Mouse (Mus musculus): Measurements from ENCODE around the gene Clec4g. TPM values are rescaled to one million over a fixed set of nuclear protein-coding genes. Genes with fewer than 3 reads are reported as not detected.

Clec4g gene
- polyA plus RNA-seq, 1 experiment from 2014 or later, result not detected

DNA sequence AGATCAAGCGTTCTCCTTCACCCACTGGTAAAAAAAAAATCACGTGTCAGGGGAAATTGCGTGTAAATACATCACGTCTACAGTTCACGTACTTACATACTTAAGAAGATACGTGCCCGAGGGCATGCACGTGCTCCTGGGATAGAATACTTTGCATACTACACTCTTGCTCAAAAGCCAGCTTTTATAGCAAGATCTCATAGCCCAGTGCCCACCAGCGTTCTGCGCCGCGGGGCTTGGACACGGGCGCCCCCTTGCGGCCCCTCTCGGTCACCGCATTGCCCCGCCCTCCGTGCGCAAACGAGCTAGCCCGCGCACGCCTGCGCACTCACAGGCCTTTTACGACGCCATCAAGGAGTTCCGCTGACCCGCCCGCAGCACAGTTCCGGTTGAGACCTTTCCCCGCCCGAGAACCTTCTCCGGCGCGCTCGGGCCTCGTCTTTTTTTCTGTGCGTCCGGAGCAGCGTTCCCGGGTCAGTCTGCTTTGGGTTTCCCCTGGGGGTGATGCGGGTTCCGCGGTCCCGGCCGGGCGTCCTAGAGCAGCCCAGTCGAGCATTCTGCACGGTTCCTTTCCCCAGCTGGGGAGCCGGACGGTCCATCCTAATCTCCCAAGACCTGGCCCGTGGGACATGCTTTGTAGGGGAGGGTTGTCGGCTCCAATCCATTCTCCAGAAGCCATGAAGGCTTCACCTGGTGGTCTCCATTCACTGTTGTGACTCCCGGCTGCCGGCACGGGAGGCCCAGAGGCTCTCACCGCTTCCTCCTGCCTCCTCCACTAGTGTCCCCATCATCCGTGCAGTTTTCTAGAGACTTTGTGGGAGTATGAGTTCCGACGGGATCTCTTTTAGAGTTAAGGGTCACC lies 44.1 kb downstream of the Clec4g start, which contains the start of gene Trappc5:
Trappc5 (plus strand) TSS at position 169 of the 862 bp plus-strand sequence.
- Histone ChIP-seq H3K27me3 (ENCODE audit: control insufficient read depth, insufficient read depth, low read length) (no peaks in the 10 kb centered on the region), H3K9ac (ENCODE audit: low read length) (peak within 1 kb of the TSS; percentile 89), H3K4me1 (ENCODE audit: control insufficient read depth, insufficient read depth, low read length) (peaks cover 4% of the 10 kb centered on the region; the same call in 1 of the 2 replicates), H3K9me3 (ENCODE audit: control insufficient read depth, low read length) (no peaks in the 10 kb centered on the region), H3K36me3 (ENCODE audit: control insufficient read depth, insufficient read depth, low read length) (peaks cover 11% of the 10 kb centered on the region), H3K4me2 (ENCODE audit: low read depth) (peak within 1 kb of the TSS; percentile 81), H3K4me3 (ENCODE audit: low read depth, low read length) (peak within 1 kb of the TSS; percentile 82), H3K27ac (ENCODE audit: low read depth, low read length) (peak within 1 kb of the TSS; percentile 57)
- peak; percentile 97 for DNase-seq (ENCODE audit: low spot score)
- peak; percentile 83 for ATAC-seq (ENCODE audit: insufficient read depth, low FRiP score, low TSS enrichment)
- 2% methylated on average over 61 of the region's 61 CpGs for WGBS

DNA sequence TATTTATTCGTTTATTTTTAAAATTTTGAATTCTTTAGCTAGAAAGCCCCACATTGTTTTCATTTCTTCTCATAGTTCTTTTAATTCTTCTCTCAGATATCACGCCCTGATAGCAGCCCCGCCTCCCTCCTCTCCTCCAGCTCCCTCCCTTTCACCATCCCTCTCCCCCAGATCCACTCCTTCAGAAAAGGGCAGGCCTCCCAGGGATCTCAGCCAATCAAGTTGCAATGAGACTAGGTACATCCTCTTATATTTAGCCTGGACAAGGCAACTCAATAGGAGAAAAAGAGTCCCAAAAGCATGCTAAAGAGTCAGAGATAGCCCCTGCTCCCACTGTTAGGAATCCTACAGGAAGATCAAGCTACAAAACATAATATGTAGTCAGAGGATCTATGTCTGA lies 45.8 kb downstream of the Clec4g start:
- 66% methylated on average over 3 of the region's 3 CpGs for WGBS
- Histone ChIP-seq H3K4me1 (ENCODE audit: control insufficient read depth, insufficient read depth, low read length) (peaks cover 4% of the 10 kb centered on the region; the same call in 1 of the 2 replicates), H3K9ac (ENCODE audit: low read length) (no peak overlapping the region), H3K36me3 (ENCODE audit: control insufficient read depth, insufficient read depth, low read length) (peaks cover 9% of the 10 kb centered on the region), H3K27me3 (ENCODE audit: control insufficient read depth, insufficient read depth, low read length) (no peaks in the 10 kb centered on the region), H3K4me2 (ENCODE audit: low read depth) (no peak overlapping the region), H3K9me3 (ENCODE audit: control insufficient read depth, low read length) (no peaks in the 10 kb centered on the region), H3K27ac (ENCODE audit: low read depth, low read length) (no peak overlapping the region), H3K4me3 (ENCODE audit: low read depth, low read length) (no peak overlapping the region)
- ATAC-seq (ENCODE audit: insufficient read depth, low FRiP score, low TSS enrichment) (no peak), DNase-seq (ENCODE audit: low spot score) (no peak)

GRCm38 (mm10) chr8:3671980-3672491 lies 48.4 kb downstream of the Clec4g start, which contains the start of gene Fcor:
TSS of gene Fcor (minus strand) at chr8:3672362.
- peak within 1 kb of the TSS; percentile 9; the same call in 1 of the 2 replicates for H3K27ac ChIP-seq (ENCODE audit: low read depth, low read length)
- H3K9me3 ChIP-seq (ENCODE audit: control insufficient read depth, low read length), result no peaks in the 10 kb centered on the region
- peak; percentile 88 for DNase-seq (ENCODE audit: low spot score)
- no peaks in the 10 kb centered on the region for H3K27me3 ChIP-seq (ENCODE audit: control insufficient read depth, insufficient read depth, low read length)
- H3K4me1 ChIP-seq (ENCODE audit: control insufficient read depth, insufficient read depth, low read length), result no peaks in the 10 kb centered on the region
- peak within 1 kb of the TSS; percentile 52 for H3K4me2 ChIP-seq (ENCODE audit: low read depth)
- H3K9ac ChIP-seq (ENCODE audit: low read length), result peak within 1 kb of the TSS; percentile 32
- no peaks in the 10 kb centered on the region for H3K36me3 ChIP-seq (ENCODE audit: control insufficient read depth, insufficient read depth, low read length)
- ATAC-seq (ENCODE audit: insufficient read depth, low FRiP score, low TSS enrichment), result peak; percentile 78
- H3K4me3 ChIP-seq (ENCODE audit: low read depth, low read length), result peak within 1 kb of the TSS; percentile 37
- under 1% methylated on average over 23 of the region's 23 CpGs for WGBS

DNA sequence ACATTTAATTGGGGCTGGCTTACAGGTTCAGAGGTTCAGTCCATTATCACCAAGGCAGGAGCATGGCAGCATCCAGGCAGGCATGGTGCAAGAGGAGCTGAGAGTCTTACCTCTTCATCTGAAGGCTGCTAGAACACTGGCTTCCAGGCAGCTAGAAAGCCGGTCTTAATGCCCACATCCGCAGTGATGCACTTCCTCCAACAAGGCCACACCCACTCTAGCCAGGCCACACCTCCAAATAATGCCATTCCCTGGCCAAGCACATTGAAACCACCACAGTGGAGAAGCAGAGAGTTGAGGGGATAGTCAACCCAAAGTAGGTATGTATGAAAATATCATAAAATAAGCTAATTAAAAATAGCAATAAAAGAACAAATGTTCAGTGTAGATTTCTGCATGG lies 50.1 kb downstream of the Clec4g start:
- Histone ChIP-seq H3K9ac (ENCODE audit: low read length) (no peak overlapping the region), H3K4me2 (ENCODE audit: low read depth) (no peak overlapping the region), H3K27ac (ENCODE audit: low read depth, low read length) (no peak overlapping the region), H3K27me3 (ENCODE audit: control insufficient read depth, insufficient read depth, low read length) (no peaks in the 10 kb centered on the region), H3K36me3 (ENCODE audit: control insufficient read depth, insufficient read depth, low read length) (no peaks in the 10 kb centered on the region), H3K4me3 (ENCODE audit: low read depth, low read length) (no peak overlapping the region), H3K4me1 (ENCODE audit: control insufficient read depth, insufficient read depth, low read length) (no peaks in the 10 kb centered on the region), H3K9me3 (ENCODE audit: control insufficient read depth, low read length) (no peaks in the 10 kb centered on the region)
- no peak for DNase-seq (ENCODE audit: low spot score)
- ATAC-seq (ENCODE audit: insufficient read depth, low FRiP score, low TSS enrichment), result no peak
- 71% methylated on average over 2 of the region's 2 CpGs for WGBS

GRCm38 (mm10) chr8:3665507-3665906 lies 54.9 kb downstream of the Clec4g start, which contains the start of gene Mcemp1:
TSS of gene Mcemp1 (plus strand) at chr8:3665754.
- WGBS, result 68% methylated on average over 6 of the region's 6 CpGs
- no peak for ATAC-seq (ENCODE audit: insufficient read depth, low FRiP score, low TSS enrichment)
- Histone ChIP-seq H3K27ac (ENCODE audit: low read depth, low read length) (no peak within 1 kb of the TSS), H3K27me3 (ENCODE audit: control insufficient read depth, insufficient read depth, low read length) (no peaks in the 10 kb centered on the region), H3K4me2 (ENCODE audit: low read depth) (no peak within 1 kb of the TSS), H3K4me1 (ENCODE audit: control insufficient read depth, insufficient read depth, low read length) (no peaks in the 10 kb centered on the region), H3K9me3 (ENCODE audit: control insufficient read depth, low read length) (no peaks in the 10 kb centered on the region), H3K9ac (ENCODE audit: low read length) (no peak within 1 kb of the TSS), H3K4me3 (ENCODE audit: low read depth, low read length) (no peak within 1 kb of the TSS), H3K36me3 (ENCODE audit: control insufficient read depth, insufficient read depth, low read length) (no peaks in the 10 kb centered on the region)
- DNase-seq (ENCODE audit: low spot score), result no peak

GRCm38 (mm10) chr8:3664405-3664804 lies 56.0 kb downstream of the Clec4g start:
- Histone ChIP-seq H3K4me3 (ENCODE audit: low read depth, low read length) (no peak overlapping the region), H3K9ac (ENCODE audit: low read length) (no peak overlapping the region), H3K27ac (ENCODE audit: low read depth, low read length) (no peak overlapping the region), H3K36me3 (ENCODE audit: control insufficient read depth, insufficient read depth, low read length) (no peaks in the 10 kb centered on the region), H3K4me1 (ENCODE audit: control insufficient read depth, insufficient read depth, low read length) (no peaks in the 10 kb centered on the region), H3K4me2 (ENCODE audit: low read depth) (no peak overlapping the region), H3K9me3 (ENCODE audit: control insufficient read depth, low read length) (no peaks in the 10 kb centered on the region), H3K27me3 (ENCODE audit: control insufficient read depth, insufficient read depth, low read length) (no peaks in the 10 kb centered on the region)
- ATAC-seq (ENCODE audit: insufficient read depth, low FRiP score, low TSS enrichment) (no peak), DNase-seq (ENCODE audit: low spot score) (no peak)
- 74% methylated on average over 5 of the region's 5 CpGs for WGBS

- ATAC-seq (ENCODE audit: insufficient read depth, low FRiP score, low TSS enrichment) (no peak), DNase-seq (ENCODE audit: low spot score) (no peak)
- Histone ChIP-seq H3K36me3 (ENCODE audit: control insufficient read depth, insufficient read depth, low read length) (no peaks in the 10 kb centered on the region), H3K4me2 (ENCODE audit: low read depth) (no peak overlapping the region), H3K27me3 (ENCODE audit: control insufficient read depth, insufficient read depth, low read length) (no peaks in the 10 kb centered on the region), H3K27ac (ENCODE audit: low read depth, low read length) (no peak overlapping the region), H3K9me3 (ENCODE audit: control insufficient read depth, low read length) (no peaks in the 10 kb centered on the region), H3K4me1 (ENCODE audit: control insufficient read depth, insufficient read depth, low read length) (no peaks in the 10 kb centered on the region), H3K9ac (ENCODE audit: low read length) (no peak overlapping the region), H3K4me3 (ENCODE audit: low read depth, low read length) (no peak overlapping the region)
- 86% methylated on average over 8 of the region's 8 CpGs for WGBS
These were observed 59.6 kb downstream of the Clec4g start for GRCm38 (mm10) chr8:3660889-3661288.

Measured in neural tube, embryonic 11.5 days (tissue).